ENCODE assay signal across 20 mouse cellular contexts in genomic region chr5:85598164-85598563, GRCm38 (mm10).
"Had no signal": no experiment of that assay in that cellular context is flagged by ENCODE, and none has a peak within 500 bp of the region (broad histone marks: within the 10 kb centered on the region; RNA-seq: fewer than 3 reads in every experiment).

No protein-coding gene starts in this region.

- H3K27ac ChIP-seq: liver, embryonic 15.5 days; lung, embryonic 15.5 days; macrophage; midbrain, embryonic 13.5 days; midbrain, embryonic 15.5 days; neural tube, embryonic 13.5 days; neural tube, embryonic 15.5 days; stomach, embryonic 15.5 days; stomach, postnatal 0 days had no signal

- DNase-seq: liver, postnatal 0 days; lung, adult 2 months; lung, postnatal 14 days; lung, postnatal 36 days; right cerebral cortex, postnatal 14 days; thymus, adult 2 months; thymus, postnatal 25 days had no signal

- H3K4me2 ChIP-seq: liver, embryonic 15.5 days; lung, embryonic 15.5 days; midbrain, embryonic 11.5 days; midbrain, embryonic 13.5 days; midbrain, embryonic 15.5 days; neural tube, embryonic 13.5 days; neural tube, embryonic 15.5 days; stomach, embryonic 15.5 days had no signal

- H3K9ac ChIP-seq: liver, embryonic 15.5 days; liver, postnatal 0 days; lung, embryonic 15.5 days; midbrain, embryonic 13.5 days; midbrain, embryonic 15.5 days; neural tube, embryonic 13.5 days; neural tube, embryonic 15.5 days; stomach, embryonic 15.5 days had no signal

- H3K4me3 ChIP-seq: liver, embryonic 15.5 days; lung, embryonic 15.5 days; megakaryocyte, embryonic 14.5 days; midbrain, embryonic 13.5 days; midbrain, embryonic 15.5 days; myocyte; neural tube, embryonic 13.5 days; neural tube, embryonic 15.5 days; stomach, embryonic 15.5 days had no signal

- H3K9me3 ChIP-seq: liver, embryonic 15.5 days; lung, embryonic 15.5 days; megakaryocyte, embryonic 14.5 days; midbrain, embryonic 13.5 days; midbrain, embryonic 15.5 days; neural tube, embryonic 13.5 days; neural tube, embryonic 15.5 days; stomach, embryonic 15.5 days had no signal

- H3K36me3 ChIP-seq: liver, embryonic 15.5 days; lung, embryonic 15.5 days; midbrain, embryonic 13.5 days; midbrain, embryonic 15.5 days; neural tube, embryonic 13.5 days; neural tube, embryonic 15.5 days; stomach, embryonic 15.5 days had no signal

- H3K4me1 ChIP-seq: liver, embryonic 15.5 days; lung, embryonic 15.5 days; megakaryocyte, embryonic 14.5 days; midbrain, embryonic 13.5 days; midbrain, embryonic 15.5 days; neural tube, embryonic 13.5 days; neural tube, embryonic 15.5 days; stomach, embryonic 15.5 days had no signal

- H3K27me3 ChIP-seq: liver, embryonic 15.5 days; lung, embryonic 15.5 days; megakaryocyte, embryonic 14.5 days; midbrain, embryonic 13.5 days; midbrain, embryonic 15.5 days; neural tube, embryonic 13.5 days; neural tube, embryonic 15.5 days; stomach, embryonic 15.5 days had no signal

- ATAC-seq: liver, postnatal 0 days; lung, postnatal 0 days; midbrain, embryonic 13.5 days; midbrain, embryonic 15.5 days had no signal
